Mouse (Mus musculus) cerebellum, postnatal 36 days (tissue): Measurements from ENCODE around the gene H2al1b.
"Not testable (repeated sequence)": the region's sequence is repeated elsewhere in the genome, so short reads cannot be mapped to it uniquely, and the experiment has no call there.

Experiments used
- DNase-seq, 2 experiments: peaks; one replicate each; pipeline ENCODE4 v3.0.0; 2021 to 2022; ENCODE audit warnings: mixed read lengths in 2 of 2

H2al1b gene

GRCm38 (mm10) chrX:11302132-11302531, at the start of gene H2al1b:
H2al1b (plus strand) TSS chrX:11302432.
- DNase-seq, result not testable (repeated sequence)

- DNase-seq, result no peak
Measured at GRCm38 (mm10) chrX:11254062-11254461, 48.2 kb upstream of the H2al1b start.

- DNase-seq, result no peak
Measured at GRCm38 (mm10) chrX:11254521-11255207, 47.6 kb upstream of the H2al1b start.

- no peak for DNase-seq
Measured at GRCm38 (mm10) chrX:11255564-11256360, 46.5 kb upstream of the H2al1b start.

GRCm38 (mm10) chrX:11264918-11265317, 37.3 kb upstream of the H2al1b start:
- DNase-seq, result no peak

- DNase-seq, result no peak
Measured at GRCm38 (mm10) chrX:11267791-11268190, 34.4 kb upstream of the H2al1b start.

- peak in 1 of 2 experiments; percentile 5 for DNase-seq
Measured at GRCm38 (mm10) chrX:11269074-11269473, 33.2 kb upstream of the H2al1b start.

- no peak for DNase-seq
Measured at GRCm38 (mm10) chrX:11273190-11273589, 29.0 kb upstream of the H2al1b start.

- DNase-seq, result no peak
Measured at GRCm38 (mm10) chrX:11277083-11277482, 25.1 kb upstream of the H2al1b start.

GRCm38 (mm10) chrX:11280741-11281140, 21.5 kb upstream of the H2al1b start:
- no peak for DNase-seq

- no peak for DNase-seq
Measured at GRCm38 (mm10) chrX:11288306-11288882, 13.8 kb upstream of the H2al1b start.

- no peak for DNase-seq
Measured at GRCm38 (mm10) chrX:11289244-11289643, 13.0 kb upstream of the H2al1b start.

- not testable (repeated sequence) for DNase-seq
Measured at GRCm38 (mm10) chrX:11298957-11299356, 3.3 kb upstream of the H2al1b start, which contains the start of gene H2al1a. H2al1a (plus strand) TSS chrX:11299257.

- DNase-seq, result not testable (repeated sequence)
Measured at GRCm38 (mm10) chrX:11305355-11305754, 3.1 kb downstream of the H2al1b start, which contains the start of gene H2al1c. H2al1c (plus strand) TSS chrX:11305655.

- not testable (repeated sequence) for DNase-seq
Measured at GRCm38 (mm10) chrX:11308524-11308923, 6.3 kb downstream of the H2al1b start, which contains the start of gene H2al1d. H2al1d (plus strand) TSS chrX:11308824.

GRCm38 (mm10) chrX:11311634-11312033, 9.4 kb downstream of the H2al1b start, which contains the start of gene H2al1e:
H2al1e (plus strand) TSS chrX:11311934.
- DNase-seq, result not testable (repeated sequence)

GRCm38 (mm10) chrX:11314858-11315257, 12.6 kb downstream of the H2al1b start, which contains the start of gene H2al1f:
H2al1f (plus strand) TSS chrX:11315158.
- DNase-seq, result not testable (repeated sequence)

- DNase-seq, result not testable (repeated sequence)
Measured at GRCm38 (mm10) chrX:11317956-11318355, 15.7 kb downstream of the H2al1b start, which contains the start of gene H2al1g. H2al1g (plus strand) TSS chrX:11318256.

- DNase-seq, result not testable (repeated sequence)
Measured at GRCm38 (mm10) chrX:11321192-11321591, 19.0 kb downstream of the H2al1b start, which contains the start of gene H2al1h. H2al1h (plus strand) TSS chrX:11321492.

- DNase-seq, result not testable (repeated sequence)
Measured at GRCm38 (mm10) chrX:11324359-11324758, 22.1 kb downstream of the H2al1b start, which contains the start of gene H2al1i. H2al1i (plus strand) TSS chrX:11324659.

- not testable (repeated sequence) for DNase-seq
Measured at GRCm38 (mm10) chrX:11327522-11327921, 25.3 kb downstream of the H2al1b start, which contains the start of gene H2al1j. H2al1j (plus strand) TSS chrX:11327822.

GRCm38 (mm10) chrX:11345762-11346161, 43.5 kb downstream of the H2al1b start:
- DNase-seq, result peak; percentile 9 to 10

- DNase-seq, result peak; percentile 11 to 45
Measured at GRCm38 (mm10) chrX:11346756-11347155, 44.5 kb downstream of the H2al1b start.
